Mouse (Mus musculus) frontal cortex, adult 2 months (tissue): ENCODE data around the gene Rab25. TPM values are rescaled to one million over a fixed set of nuclear protein-coding genes. Genes with fewer than 3 reads are reported as not detected.

ENCODE experiments used
- DNase-seq, 2 experiments: peaks; one replicate each; pipeline ENCODE4 v3.0.0; 2022; ENCODE audit warnings: low spot score in 1 of 2; ENCODE audit errors: extremely low spot score in 1 of 2
- polyA plus RNA-seq: library from polyadenylated mRNA; depleted of rRNA; stranded (reverse); fragments of >200 nt; gene quantifications from 2 replicates; pipeline ENCODE4 v1.2.3, GENCODE M21; 2012

Rab25 gene
- polyA plus RNA-seq, 1 experiment = 0.40 TPM

DNA sequence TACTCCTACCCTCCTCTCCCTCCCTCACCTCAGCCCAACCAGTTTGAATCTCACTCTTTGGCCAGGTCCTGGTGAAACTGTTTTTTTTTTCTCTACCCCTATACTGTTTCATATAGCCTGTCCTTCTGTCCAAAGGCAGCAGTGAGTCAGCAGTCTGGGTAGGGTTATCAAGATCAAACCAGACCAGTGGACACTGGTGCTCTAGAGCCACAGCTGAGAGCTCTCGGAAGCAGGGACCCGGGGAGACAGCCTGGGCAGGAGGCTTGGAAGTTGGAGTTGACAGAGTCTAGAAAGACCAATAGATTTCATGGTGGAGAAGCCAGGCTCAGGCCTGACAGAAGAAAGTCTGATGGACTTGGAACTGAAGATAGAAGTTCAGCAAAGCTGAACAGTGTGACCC lies 20.5 kb upstream of the Rab25 start:
- no peak for DNase-seq

- DNase-seq = no peak
Observed at GRCm38 (mm10) chr3:88567892-88568291, 19.8 kb upstream of the Rab25 start.

DNA sequence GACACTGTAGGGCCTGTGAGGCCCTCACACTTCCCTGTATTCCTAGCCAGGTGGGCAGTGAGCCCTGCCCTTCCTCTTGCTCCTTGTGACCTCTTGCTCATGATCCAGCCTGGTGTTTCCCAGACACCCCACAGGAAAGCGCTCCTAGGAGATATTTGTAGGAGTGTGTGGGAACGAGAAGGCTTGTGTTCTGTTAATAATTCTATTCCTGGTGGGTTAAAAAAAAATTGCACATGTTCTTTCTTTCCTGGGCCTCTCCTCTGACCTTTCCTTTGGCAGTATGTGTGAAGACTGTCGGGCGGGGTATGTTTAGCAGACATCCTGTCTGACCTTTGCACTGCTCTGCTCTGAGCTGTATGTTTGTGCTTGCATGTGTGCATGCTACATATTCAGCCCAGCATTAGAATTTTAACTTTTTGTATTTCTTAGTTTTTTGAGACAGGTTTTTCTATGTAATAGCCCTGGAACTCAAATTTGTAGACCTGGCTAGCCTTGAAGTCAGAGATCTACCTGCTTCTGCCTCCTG lies 18.5 kb upstream of the Rab25 start:
- DNase-seq = no peak

DNA sequence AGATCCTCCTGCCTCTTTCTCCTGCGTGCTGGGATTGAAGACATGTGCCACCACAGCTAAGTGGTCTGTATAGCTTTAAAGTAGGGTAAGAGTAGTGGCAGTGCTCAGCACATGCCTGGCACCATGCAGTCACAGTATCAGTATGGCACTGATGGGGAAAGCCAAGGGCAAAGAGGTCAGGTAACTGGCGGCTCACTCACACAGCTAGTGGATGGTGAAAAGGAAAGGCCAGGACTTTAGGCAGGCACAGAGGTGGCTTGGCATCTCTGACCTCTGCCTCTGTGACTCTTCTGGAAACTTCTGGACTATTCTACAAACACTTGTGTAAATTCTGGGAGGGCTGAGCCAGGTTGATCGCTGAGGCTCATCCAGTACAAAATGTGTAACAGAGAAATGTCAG lies 18.0 kb upstream of the Rab25 start:
- DNase-seq = no peak

GRCm38 (mm10) chr3:88563966-88564365 lies 15.9 kb upstream of the Rab25 start:
- no peak for DNase-seq

DNA sequence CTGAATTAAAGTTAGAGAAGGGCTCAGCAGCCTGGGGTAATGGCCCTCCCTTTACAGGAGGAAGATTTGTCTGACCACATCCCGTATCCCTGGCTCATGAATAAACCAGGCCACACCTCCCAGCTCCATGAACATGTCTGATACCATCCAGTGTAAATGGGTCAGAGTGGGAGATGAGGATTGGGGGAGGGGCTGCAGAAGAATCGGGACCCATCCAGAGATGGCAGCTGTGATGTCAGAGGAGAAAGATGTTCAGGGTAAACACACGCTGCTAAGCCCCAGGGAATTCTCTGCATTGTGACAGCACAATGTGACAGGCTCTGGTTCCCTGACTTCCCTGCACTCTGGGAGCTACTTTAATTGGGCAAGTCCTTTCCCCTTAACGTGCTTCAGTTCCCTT lies 15.3 kb upstream of the Rab25 start:
- DNase-seq = no peak

GRCm38 (mm10) chr3:88561989-88562388 lies 13.9 kb upstream of the Rab25 start:
- DNase-seq = no peak

GRCm38 (mm10) chr3:88559596-88559995 lies 11.5 kb upstream of the Rab25 start:
- no peak for DNase-seq

- no peak for DNase-seq
Observed at GRCm38 (mm10) chr3:88556616-88557015, 8.5 kb upstream of the Rab25 start.

DNA sequence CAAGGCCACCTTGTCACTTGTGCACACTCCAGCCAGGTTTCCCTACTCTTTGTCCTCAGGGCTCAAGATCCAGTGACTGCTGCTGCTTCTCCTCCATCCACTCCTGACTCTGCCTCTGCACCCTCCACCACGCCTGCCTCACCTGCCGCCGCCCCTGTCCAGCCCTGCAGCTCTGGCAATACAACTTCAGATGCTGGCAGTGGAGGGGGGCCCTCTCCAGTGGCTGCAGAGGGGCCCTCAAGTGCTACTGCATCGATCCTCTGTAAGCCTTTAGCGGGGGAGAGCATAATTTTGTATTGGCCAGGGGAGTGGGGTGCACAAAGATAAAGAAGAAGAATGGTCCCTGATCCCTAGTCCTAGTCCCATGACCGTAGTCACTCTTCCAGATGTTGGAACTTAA lies 7.6 kb upstream of the Rab25 start:
- no peak for DNase-seq

- DNase-seq = no peak
Observed at GRCm38 (mm10) chr3:88555069-88555605, 7.0 kb upstream of the Rab25 start.

- DNase-seq = peak in 1 of 2 experiments; percentile 57
Observed at GRCm38 (mm10) chr3:88553880-88554586, 5.9 kb upstream of the Rab25 start.

- peak; percentile 50 to 89 for DNase-seq
Observed at GRCm38 (mm10) chr3:88553525-88553879, 5.4 kb upstream of the Rab25 start, which contains the start of gene Ubqln4. Gene Ubqln4 (plus strand): TSS chr3:88553758.

GRCm38 (mm10) chr3:88552676-88553524 lies 4.8 kb upstream of the Rab25 start, which contains the start of gene Lamtor2:
Gene Lamtor2 (minus strand): TSS chr3:88553074.
- DNase-seq = peak; percentile 98 to 99

DNA sequence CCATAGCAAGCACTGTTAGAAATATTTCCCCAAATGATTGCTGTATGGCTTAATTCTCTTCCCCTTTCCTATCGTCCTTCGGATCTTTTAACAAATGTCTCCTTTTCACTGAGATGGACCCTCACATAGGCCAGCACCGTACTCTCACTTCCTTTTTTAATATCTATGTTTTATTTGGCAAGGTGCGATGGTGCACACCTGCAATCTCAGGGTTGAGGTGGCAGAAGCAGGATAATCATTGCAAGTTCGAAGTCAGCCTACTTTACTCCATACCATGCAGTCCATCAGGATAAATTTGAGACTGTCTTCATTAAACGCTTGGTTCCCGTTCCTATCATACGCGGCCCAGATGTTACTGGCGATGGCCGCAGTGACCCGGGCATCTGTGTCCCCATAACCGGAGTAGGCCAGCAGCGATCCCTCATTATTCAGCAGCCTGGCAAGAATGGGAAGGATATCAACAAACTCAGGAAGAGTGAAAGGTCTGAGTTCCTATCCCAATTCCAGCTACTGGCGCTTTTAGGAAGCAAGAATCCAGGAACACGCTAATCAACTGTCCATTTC lies 4.1 kb upstream of the Rab25 start:
- DNase-seq = no peak

DNA sequence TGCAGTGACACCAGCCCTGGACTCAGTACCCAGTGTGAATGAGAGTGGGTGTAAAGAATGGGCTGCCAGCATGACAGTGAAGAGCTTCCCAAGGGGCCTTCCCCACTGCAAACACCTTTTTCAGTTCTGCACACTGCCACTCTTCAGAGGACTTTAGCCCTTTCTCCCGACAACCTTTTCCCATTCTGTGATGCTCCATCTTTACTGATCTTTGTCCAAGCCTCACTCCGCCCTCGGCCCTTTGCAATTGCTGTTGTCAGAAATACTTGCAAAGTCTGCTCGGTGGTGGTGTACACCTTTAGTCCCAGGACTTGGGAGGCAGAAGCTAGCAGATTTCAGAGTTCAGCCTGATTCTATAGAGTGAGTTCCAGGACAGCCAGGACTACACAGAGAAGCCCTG lies 3.5 kb upstream of the Rab25 start:
- no peak for DNase-seq

DNA sequence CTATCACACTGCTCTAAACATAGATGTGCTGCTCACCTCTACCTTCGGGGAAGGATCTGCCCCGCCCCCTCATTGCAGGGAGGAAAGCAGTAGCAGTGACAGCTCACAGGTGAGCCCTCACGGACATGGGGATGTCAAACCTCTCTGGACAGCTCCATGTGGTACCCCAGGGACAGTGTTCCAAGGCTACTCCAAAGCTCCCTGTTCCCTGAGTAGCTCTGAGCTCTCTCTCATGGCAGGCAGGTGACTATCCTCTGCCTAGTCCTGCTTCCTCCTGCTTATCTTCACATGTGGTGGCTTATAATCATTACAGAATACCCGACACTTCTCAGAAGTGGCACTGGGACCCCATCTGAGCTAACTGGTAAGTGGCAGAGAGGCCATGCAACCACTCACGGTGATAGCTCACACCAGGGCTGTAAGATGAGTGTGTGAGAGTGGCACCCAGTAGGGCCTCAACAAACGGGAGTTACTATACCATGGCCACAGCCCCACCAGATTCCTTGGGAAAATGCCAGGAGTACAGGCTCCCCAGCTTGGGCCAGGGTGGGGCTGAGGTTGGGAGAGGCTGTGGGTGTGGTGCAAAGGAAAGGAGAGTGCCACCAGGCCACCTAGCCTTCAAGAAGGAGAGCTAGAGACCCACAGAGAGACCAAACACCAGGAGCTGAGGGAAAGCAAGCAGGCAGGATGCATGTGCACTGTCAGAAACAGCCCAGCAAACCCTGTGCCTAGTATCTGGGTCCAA lies 1.3 kb downstream of the Rab25 start:
- no peak for DNase-seq

- DNase-seq = no peak
Observed at GRCm38 (mm10) chr3:88544955-88545591, 3.0 kb downstream of the Rab25 start.

DNA sequence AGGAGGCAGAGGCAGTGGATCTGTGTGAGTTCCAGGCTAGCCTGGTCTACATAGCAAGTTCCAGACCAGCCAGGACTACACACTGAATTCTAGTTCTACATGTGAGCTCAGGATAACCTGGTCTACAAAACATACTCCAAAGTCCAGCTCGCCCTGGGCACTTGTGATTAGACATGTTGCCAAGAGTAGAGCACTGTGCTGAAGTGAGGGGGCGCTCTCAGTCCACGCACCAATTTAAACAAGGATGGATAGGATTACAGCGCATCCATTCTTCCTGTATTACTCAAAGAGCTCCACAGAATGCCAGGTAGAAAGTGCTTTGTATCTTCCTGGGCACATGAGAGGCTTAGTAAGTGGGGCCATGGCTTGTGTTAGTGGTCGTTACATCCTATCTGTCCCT lies 3.6 kb downstream of the Rab25 start:
- DNase-seq = no peak
